Mouse (Mus musculus): ENCODE data around the gene Ptpn3.

Gene Ptpn3

GRCm38 (mm10) chr4:57175329-57175728, 126.3 kb downstream of the Ptpn3 start:
- intact Hi-C loops (cut with DNase I), result no loop called here

DNA sequence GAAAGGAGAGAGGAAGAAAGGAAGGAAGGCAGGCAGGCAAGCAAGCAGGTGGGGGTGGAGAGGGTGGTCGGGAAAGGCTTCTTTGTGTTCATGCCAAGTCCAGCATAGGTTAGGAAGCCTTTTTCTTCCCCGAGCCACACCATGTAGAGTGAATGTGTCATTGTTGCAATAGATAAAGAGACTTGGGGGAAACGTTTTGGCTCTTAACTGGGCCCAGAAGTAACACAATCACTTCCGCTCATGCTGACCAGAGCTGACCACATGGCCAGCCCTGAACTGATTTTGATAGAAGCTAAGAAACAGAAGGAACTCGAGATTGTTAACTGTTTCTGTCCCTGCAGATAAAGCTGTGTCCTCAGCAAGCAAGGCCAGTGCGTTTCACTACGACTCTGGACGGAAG, 128.8 kb downstream of the Ptpn3 start:
- intact Hi-C loops (cut with DNase I), result no loop called here

- intact Hi-C loops (cut with DNase I), result no loop called here
These were observed 129.8 kb downstream of the Ptpn3 start for GRCm38 (mm10) chr4:57171817-57172216.

DNA sequence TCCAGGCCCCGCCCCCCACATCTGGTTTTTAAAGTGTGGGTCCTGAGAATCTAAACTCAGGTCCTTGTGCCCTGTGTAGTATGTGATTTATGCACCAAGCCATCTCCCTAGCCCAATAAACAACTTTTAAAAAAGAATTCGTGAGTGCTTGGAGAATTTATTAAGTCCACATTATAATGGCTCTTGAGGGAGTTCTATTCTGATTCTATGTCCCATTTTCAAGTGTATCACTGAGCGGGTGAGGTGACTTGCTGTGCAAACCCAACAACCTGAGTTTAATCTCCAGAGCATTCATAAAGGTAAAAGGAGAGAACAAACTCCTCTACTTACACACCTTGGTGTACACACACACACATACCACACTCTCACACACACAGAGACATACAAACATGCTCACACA, 133.0 kb downstream of the Ptpn3 start:
- intact Hi-C loops (cut with DNase I), result no loop called here

- intact Hi-C loops (cut with DNase I), result no loop called here
These were observed 133.4 kb downstream of the Ptpn3 start for GRCm38 (mm10) chr4:57168277-57168676.

DNA sequence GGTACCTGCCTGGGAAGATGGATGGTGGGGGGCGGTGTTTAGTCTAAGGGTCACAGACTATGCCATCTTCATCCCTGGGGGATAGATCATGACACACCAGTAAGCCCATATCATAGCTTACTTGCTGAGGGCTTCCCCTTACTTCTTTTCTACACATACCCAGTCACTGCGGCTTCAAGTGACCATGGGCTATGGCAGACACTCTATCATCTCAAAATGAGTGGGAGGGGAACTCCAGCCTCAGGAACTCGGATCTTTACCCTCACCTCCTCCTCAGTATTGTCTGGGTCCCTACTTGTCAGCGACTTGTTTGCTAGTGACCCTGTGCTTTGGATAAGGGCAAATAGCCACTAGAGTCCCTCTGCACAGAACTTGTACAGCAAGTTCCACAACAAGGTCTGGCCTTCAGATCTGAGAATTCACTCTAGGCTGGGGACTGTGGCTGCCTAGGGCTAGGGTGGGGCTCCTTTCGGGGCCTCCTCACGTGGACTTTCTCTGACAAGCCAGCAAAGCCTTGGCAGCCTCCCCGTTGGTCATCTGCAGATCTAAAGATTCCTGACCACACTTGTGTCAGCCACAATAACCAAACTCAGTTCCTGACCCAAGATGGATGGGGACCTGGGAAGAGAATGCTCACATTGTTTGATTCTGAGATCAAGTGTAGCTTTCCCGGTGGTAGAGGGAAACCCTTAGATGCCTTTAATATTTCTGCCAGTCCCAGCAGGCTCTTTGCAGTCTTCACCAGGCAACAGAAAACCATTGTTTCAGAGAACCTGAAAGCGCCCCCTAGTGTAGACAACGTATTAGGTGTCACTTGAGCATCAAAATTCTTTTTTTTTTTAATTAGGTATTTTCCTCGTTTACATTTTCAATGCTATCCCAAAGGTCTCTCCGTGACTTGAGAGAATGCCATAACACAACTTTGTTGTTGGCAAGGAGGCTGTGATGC, 134.4 kb downstream of the Ptpn3 start:
- intact Hi-C loops (cut with DNase I), result no loop called here

- intact Hi-C loops (cut with DNase I), result no loop called here
These were observed 136.0 kb downstream of the Ptpn3 start for GRCm38 (mm10) chr4:57165654-57166053.

DNA sequence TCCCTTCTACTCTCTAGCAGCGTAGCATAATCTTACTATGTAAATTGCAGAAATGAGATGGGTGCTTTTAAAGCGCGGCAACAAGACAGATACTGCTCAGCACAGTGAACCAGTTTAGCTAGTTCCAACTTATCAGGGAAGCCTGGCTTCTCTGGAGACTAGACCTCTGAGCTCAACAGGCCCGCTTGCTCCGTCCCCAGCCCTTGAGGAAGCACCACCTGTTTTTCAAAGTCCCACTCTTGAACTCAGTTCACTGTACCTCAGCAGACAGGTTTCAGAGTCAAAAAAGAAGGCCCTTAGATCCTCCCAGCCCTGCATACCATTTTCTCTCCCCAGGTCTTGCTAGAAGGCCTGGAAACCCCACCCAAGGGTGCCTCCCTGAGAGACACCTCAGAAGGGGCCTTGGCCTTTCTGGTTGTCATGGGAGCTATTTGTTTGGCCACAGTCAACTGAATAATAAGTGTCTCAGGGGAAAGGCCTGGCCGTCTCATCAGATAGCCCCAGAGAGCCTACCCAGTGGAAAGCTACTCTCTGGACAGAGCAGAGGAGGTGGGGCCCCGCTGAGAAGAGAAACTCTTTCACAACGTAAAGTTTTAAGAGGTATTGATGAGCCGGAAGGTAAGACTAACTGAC, 136.9 kb downstream of the Ptpn3 start:
- intact Hi-C loops (cut with DNase I), result no loop called here

- intact Hi-C loops (cut with DNase I), result no loop called here
These were observed 138.6 kb downstream of the Ptpn3 start for GRCm38 (mm10) chr4:57162789-57163722.

DNA sequence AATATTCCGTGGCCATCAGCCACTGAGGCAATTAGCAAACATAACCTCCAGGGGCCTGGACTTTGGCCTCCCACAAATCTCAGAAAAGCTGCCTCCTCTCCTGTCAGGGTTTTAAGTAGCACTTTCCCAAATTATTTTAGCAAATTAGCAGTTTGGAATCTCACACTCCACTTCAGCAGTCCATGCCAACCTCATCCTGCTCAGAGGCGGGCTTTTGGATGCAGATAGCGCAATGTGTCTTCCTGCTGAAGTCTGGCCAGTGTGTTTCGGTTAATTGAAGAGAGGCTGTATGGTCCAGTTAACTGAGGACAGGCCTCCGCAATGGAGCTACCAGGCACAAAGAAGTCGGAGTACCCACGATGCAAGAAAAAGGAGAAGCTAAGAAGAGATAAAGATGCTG, 141.1 kb downstream of the Ptpn3 start:
- intact Hi-C loops (cut with DNase I), result no loop called here

DNA sequence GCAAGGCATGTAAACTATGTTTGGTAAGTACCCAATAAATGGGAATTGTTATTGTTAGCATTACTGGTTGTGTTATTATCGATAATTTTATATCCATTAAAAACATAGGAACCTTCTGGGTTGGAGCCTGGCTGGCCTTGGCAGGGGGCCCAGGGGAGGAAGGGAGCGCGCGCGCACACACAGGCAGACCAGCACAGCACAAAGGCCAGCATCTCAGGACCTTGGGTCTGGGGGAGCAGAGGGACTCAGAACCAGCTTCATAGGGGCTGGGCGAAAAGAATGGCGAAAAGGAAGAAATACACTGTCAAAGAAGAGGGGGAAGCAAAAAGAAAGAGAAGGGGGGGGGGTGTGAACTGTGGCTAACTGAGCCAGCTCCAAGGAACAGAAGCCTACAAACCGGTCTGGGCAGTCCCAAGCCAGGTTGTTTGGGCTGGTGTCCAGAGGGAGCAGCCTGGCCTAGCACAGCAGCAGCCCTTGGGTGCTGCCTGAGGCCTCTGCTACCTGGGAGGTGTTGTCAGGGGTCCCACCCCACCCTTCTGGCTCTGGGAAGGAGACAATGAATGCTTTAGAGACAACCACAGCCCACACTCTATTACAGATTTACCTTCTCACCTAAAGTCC, 145.0 kb downstream of the Ptpn3 start:
- intact Hi-C loops (cut with DNase I), result no loop called here

- intact Hi-C loops (cut with DNase I), result no loop called here
These were observed 147.8 kb downstream of the Ptpn3 start for GRCm38 (mm10) chr4:57153838-57154237.

- intact Hi-C loops (cut with DNase I), result no loop called here
These were observed 148.4 kb downstream of the Ptpn3 start for GRCm38 (mm10) chr4:57153068-57153835.

GRCm38 (mm10) chr4:57148182-57148581, 153.5 kb downstream of the Ptpn3 start:
- intact Hi-C loops (cut with DNase I), result no loop called here

DNA sequence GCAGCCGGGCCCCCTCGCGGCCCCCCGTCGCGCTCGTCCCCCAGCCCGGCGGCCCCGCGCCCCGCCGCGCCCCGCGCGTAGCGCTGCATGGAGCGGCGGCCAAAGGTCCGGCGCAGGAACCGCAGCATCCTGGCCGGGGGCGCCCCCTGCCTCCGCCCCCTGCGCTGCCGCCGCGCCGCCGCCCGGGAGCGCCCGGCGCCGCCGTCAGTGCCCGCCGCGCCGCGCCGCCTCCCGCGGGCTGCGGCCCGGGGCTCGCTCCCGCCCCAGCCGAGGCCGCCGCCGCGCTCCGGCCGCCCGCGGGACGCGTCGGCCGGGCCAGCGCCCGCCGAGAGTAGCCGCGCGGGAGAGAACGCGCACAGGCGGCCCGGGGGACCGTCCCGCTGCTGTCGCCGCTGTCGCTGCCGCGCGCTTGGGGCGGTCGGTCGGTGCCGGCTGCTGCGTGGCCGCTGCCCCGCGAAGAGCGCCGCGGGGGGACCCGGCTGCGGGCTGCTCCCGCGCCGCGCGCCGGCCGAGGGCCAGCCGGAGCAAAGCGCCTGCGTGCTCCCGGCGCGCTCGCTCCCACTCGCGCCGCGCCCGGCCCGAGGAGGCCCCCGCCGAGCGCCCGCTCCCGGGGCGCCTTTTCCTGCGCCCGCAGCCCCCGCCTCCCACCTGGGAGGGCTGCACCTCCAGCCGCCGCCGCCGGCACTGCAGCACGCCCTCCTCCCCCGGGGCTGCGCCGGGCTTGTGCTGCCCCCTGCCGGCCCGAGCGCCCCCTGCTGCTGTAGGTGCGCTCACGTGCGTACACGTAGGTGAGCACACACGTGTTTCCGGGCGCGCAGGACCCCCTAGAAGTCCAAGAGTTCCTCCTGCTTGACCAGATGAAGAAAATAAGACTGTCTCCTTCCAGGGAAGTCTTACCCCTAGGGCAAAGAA, 158.4 kb downstream of the Ptpn3 start, which contains the start of gene Epb41l4b:
TSS of gene Epb41l4b (minus strand) at position 412 of the 912 bp plus-strand sequence.
- intact Hi-C loops (cut with DNase I), result loop anchor here (2.0 to 5.0 kb wide), 2 partner anchors 76 to 124 kb away; no protein-coding TSS in a partner anchor

DNA sequence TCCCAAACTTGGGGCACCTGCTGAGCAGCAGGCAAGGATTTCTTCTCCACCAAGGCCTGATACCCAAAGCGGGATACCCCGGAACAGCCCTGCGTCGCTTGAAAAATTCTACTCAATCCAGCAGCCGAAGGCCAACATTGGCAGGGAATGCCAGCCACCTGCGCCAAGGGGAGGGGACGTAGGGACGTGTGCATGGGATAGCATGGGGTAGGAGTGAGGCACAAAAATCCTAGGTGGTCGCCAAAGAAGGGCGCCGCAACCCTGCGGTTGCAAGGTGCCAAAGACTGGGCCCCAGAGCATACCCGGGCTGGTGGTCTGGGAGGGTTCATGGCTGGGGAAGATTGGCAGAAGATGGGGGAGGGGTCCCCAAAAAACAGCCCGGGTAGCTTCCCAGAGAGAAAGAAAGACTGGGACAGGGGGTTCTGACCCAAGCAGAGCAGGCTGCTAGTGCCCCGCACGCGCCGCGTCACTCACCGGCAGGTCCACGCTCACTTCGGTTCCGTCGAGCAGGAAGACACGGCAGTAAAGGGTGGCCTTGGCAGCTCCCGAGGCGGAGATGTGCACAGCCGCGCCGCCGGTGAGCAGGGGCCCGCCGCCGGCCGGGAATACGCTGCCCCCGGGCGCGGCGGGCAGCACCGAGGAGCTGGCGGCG, 159.1 kb downstream of the Ptpn3 start:
- intact Hi-C loops (cut with DNase I), result loop anchor here (2.0 to 5.0 kb wide), 2 partner anchors 75 to 124 kb away; no protein-coding TSS in a partner anchor

DNA sequence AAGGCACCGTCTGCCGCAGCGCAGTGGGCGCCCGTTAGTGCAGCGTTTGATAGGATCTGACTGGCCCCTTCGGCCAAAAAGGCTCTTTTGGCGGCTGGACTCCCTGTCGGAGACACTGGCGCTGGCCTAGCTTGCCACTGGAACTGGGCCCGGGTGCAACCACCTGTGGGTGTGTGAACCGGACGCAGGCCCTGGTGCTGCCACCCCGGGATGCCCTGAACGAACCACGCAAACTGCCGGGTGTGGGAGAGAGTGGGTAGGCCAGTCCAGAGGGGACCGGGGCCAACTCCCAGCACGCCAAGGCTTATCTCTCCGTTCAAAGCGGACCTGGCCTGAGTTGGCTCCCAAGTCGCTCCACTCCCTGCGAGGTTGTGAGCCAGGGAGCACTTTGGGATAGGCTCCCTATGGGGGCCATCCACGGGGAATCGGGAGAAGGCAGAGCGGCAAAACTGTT, 159.7 kb downstream of the Ptpn3 start:
- intact Hi-C loops (cut with DNase I), result loop anchor here (2.0 to 5.0 kb wide), 2 partner anchors 75 to 123 kb away; no protein-coding TSS in a partner anchor

All from adrenal gland (tissue).